Mouse (Mus musculus) heart, postnatal 0 days (tissue): ENCODE measurements around the gene Coro2b.

Experiments
- CTCF ChIP-seq: IDR thresholded peaks from 2 replicates; pipeline ENCODE4 v1.5.1; 2016; ENCODE audit warnings: antibody characterized with exemption, control low read depth, low read depth
- EP300 ChIP-seq: IDR thresholded peaks from 2 replicates; pipeline ENCODE4 v1.6.1; 2016; ENCODE audit warnings: antibody characterized with exemption, low read depth

GRCm38 (mm10) chr9:62370648-62371280, 166.1 kb downstream of the Coro2b start:
- TF ChIP-seq CTCF (peak; percentile 7; the same call in 1 of the 2 replicates), EP300 (no peak)
